In the genomic region with DNA sequence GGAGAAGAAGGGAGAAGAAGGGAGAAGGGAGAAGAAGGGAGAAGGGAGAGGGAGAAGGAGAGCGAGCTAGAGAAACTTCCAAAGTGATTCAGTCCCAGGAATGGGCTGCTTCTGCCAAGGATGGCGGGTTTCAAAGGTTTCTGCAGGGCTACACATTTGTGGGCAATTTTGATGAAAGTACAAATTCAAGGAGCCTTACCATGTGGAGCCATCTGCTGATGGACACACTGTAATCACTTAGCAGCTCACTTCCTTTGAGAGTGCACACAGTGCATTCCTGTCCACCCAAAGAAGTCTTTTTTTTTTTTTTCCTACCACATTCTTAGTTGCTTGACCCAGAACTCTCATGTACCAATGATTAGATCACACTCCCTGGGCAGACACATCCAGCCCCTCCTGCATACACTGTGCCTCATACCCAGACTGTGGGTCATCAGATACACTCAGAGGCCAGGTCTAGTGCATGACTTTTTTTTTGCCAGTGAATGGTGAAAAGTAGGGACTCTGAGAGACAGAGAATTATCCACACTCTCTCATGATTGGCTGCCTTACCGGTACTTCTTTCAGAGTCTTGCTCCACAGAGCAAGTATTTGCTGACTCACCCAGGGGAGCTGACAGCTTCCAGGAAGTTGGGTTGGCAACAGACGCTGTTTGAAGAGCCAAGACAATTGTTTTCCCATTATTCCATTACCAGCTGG, we compare ENCODE assay signal across 7 mouse cellular contexts. TPM values are rescaled to one million over a fixed set of nuclear protein-coding genes. Genes with fewer than 3 reads are reported as not detected.
DNase-seq lines count a peak whose midpoint lies in the region; ATAC-seq lines count a peak whose summit lies in the region.

No protein-coding gene starts in this region.

- no peaks in the 10 kb centered on the region for H3K36me3 ChIP-seq in embryonic facial prominence, embryonic 15.5 days
- H3K36me3 ChIP-seq in lung, embryonic 15.5 days = no peaks in the 10 kb centered on the region
- no peaks in the 10 kb centered on the region for H3K36me3 ChIP-seq in hindbrain, embryonic 13.5 days

- peaks cover 13% of the 10 kb centered on the region; the same call in 1 of the 2 replicates for H3K4me1 ChIP-seq in embryonic facial prominence, embryonic 15.5 days
- H3K4me1 ChIP-seq in lung, embryonic 15.5 days = peaks cover 42% of the 10 kb centered on the region
- H3K4me1 ChIP-seq in hindbrain, embryonic 13.5 days (replicated peaks) = no peaks in the 10 kb centered on the region

- no peak overlapping the region for H3K4me2 ChIP-seq in embryonic facial prominence, embryonic 15.5 days (replicated peaks)
- H3K4me2 ChIP-seq in lung, embryonic 15.5 days = no peak overlapping the region
- H3K4me2 ChIP-seq in hindbrain, embryonic 13.5 days = no peak overlapping the region

- peak; percentile 2 for DNase-seq in retina, postnatal 1 day
- DNase-seq in retina, embryonic 14.5 days (ENCODE audit: low spot score) = no peak
- DNase-seq in heart, postnatal 4 days = peak; percentile 61
- DNase-seq in cerebellum, adult 8-10 months = no peak

- no peaks in the 10 kb centered on the region for H3K27me3 ChIP-seq in embryonic facial prominence, embryonic 15.5 days
- H3K27me3 ChIP-seq in lung, embryonic 15.5 days = no peaks in the 10 kb centered on the region
- H3K27me3 ChIP-seq in hindbrain, embryonic 13.5 days = no peaks in the 10 kb centered on the region

- no peak overlapping the region for H3K27ac ChIP-seq in embryonic facial prominence, embryonic 15.5 days (replicated peaks)
- H3K27ac ChIP-seq in lung, embryonic 15.5 days = peak overlapping the region; percentile 86
- H3K27ac ChIP-seq in hindbrain, embryonic 13.5 days = no peak overlapping the region

- H3K9me3 ChIP-seq in embryonic facial prominence, embryonic 15.5 days (replicated peaks) = no peaks in the 10 kb centered on the region
- no peaks in the 10 kb centered on the region for H3K9me3 ChIP-seq in lung, embryonic 15.5 days
- H3K9me3 ChIP-seq in hindbrain, embryonic 13.5 days = no peaks in the 10 kb centered on the region

- ATAC-seq in embryonic facial prominence, embryonic 15.5 days (ENCODE audit: insufficient number of reproducible peaks, low FRiP score, low TSS enrichment, low read depth) = peak; percentile 43; the same call in 1 of the 2 replicates
- peak; percentile 48; the same call in 1 of the 2 replicates for ATAC-seq in lung, embryonic 15.5 days (ENCODE audit: borderline replicate concordance, extremely low read depth, low FRiP score, low TSS enrichment)
- no peak for ATAC-seq in hindbrain, embryonic 13.5 days (ENCODE audit: low FRiP score)

- H3K4me3 ChIP-seq in embryonic facial prominence, embryonic 15.5 days (replicated peaks) = no peak overlapping the region
- H3K4me3 ChIP-seq in lung, embryonic 15.5 days = no peak overlapping the region
- no peak overlapping the region for H3K4me3 ChIP-seq in hindbrain, embryonic 13.5 days

- WGBS in embryonic facial prominence, embryonic 15.5 days = 36% methylated on average over 4 of the region's 4 CpGs
- 36% methylated on average over 4 of the region's 4 CpGs for WGBS in lung, embryonic 15.5 days
- 61% methylated on average over 4 of the region's 4 CpGs for WGBS in hindbrain, embryonic 13.5 days

- H3K9ac ChIP-seq in embryonic facial prominence, embryonic 15.5 days = no peak overlapping the region
- no peak overlapping the region for H3K9ac ChIP-seq in lung, embryonic 15.5 days
- no peak overlapping the region for H3K9ac ChIP-seq in hindbrain, embryonic 13.5 days

RNA-seq across cellular contexts. Expression of gene Adam12, which starts 29.2 kb away (rescaled TPM):
- 10.4 and 11.7 TPM in 2 replicates for polyA plus RNA-seq in embryonic facial prominence, embryonic 15.5 days (2015; fragmentation: Nextera tagmentation; extraction: Ambion mirVana)
- total RNA-seq in heart, postnatal 4 days (2021) = 10 to 100 TPM in 1 of 2 experiments, 1 to 10 TPM in 1; 9.2 to 10.6 TPM
- polyA plus RNA-seq in lung, embryonic 15.5 days (2015; fragmentation: Nextera tagmentation; extraction: Ambion mirVana) = 17.7 and 23.2 TPM in 2 replicates
- polyA plus RNA-seq in hindbrain, embryonic 13.5 days (2015; fragmentation: Nextera tagmentation; extraction: Ambion mirVana) = 2.6 and 3.1 TPM in 2 replicates

Comparison
In these comparisons a context has a peak if more than half of its experiments do, and no peak if none do; other contexts are left out.
1. DNase-seq: peak in retina, postnatal 1 day (single experiment) and heart, postnatal 4 days (single experiment); none in retina, embryonic 14.5 days (single experiment) and cerebellum, adult 8-10 months (single experiment).